Mouse (Mus musculus) gastrocnemius, adult 8-10 months (tissue): Measurements from ENCODE around the gene Spata45. TPM values are rescaled to one million over a fixed set of nuclear protein-coding genes. Genes with fewer than 3 reads are reported as not detected.

ENCODE experiments used
- DNase-seq, 2 experiments: peaks; one replicate each; pipeline ENCODE4 v3.0.0; 2022; ENCODE audit warnings: low spot score in 2 of 2
- total RNA-seq, 4 experiments: library from RNA; stranded (reverse); gene quantifications; 2 replicates each; pipeline ENCODE4 v1.2.4; 2022

Spata45 gene
- total RNA-seq, 4 experiments from 2014 or later = not detected

DNA sequence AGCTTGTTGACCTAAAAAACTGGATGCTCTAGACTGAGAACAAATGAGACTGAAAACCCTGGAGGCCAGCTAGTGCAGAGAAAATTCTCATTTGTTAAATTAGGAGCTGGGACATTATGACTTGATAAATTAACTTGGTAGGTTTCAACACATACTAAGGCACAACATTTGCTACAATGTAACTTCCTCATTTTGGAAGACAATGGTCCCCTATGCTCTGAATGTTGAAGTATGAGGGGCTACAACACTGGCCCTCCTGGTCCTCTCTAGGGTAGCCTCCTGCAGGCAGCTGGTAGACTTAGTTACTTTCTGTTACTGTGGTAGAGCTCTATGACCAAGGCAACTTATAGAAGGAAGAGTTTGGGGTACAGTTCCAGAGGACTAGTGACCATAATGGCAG lies 4.9 kb downstream of the Spata45 start:
- no peak for DNase-seq

DNA sequence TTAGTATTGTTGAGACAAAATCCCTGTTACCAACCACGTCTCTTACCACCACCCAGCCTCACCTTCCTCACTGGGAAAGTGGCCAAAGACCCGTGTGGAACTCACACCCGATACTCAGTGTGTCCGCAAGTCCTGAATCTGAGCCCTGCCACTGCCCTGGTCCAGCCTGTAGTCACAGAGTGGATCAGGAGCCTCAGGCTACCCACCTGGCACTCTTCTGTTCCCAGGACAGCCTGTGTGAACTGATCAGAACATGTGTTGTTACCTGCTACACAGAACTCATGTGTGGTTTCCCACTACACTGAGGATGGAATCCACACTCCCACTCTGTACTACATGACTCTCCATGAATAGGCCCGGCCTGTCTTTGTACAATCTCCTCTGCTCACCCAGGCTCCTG lies 5.7 kb downstream of the Spata45 start:
- DNase-seq = no peak

DNA sequence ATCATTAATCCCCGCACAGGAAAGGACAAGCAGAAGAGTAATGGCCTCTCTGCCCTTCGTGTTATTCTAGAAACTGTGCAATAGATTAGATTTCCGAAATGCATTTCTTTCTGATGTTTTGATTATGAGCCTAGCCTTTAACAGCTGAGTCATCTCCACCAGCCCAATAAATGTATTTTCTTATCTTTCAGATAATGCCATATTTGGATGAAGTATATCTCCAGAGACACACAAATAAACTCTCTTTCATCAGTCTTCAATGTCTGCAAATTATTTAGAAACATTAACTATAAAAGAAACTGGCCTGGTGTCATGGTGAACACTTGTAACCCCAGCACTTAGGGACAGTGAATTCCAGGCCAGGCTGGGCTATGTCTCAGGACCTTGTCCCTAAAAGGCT lies 6.2 kb downstream of the Spata45 start:
- DNase-seq = no peak

- no peak for DNase-seq
These were observed 8.8 kb downstream of the Spata45 start for GRCm38 (mm10) chr1:191045264-191045663.

- peak; percentile 61 to 81 for DNase-seq
These were observed 9.9 kb downstream of the Spata45 start for GRCm38 (mm10) chr1:191046231-191046824.

- DNase-seq = no peak
These were observed 17.1 kb downstream of the Spata45 start for GRCm38 (mm10) chr1:191053555-191053954.

DNA sequence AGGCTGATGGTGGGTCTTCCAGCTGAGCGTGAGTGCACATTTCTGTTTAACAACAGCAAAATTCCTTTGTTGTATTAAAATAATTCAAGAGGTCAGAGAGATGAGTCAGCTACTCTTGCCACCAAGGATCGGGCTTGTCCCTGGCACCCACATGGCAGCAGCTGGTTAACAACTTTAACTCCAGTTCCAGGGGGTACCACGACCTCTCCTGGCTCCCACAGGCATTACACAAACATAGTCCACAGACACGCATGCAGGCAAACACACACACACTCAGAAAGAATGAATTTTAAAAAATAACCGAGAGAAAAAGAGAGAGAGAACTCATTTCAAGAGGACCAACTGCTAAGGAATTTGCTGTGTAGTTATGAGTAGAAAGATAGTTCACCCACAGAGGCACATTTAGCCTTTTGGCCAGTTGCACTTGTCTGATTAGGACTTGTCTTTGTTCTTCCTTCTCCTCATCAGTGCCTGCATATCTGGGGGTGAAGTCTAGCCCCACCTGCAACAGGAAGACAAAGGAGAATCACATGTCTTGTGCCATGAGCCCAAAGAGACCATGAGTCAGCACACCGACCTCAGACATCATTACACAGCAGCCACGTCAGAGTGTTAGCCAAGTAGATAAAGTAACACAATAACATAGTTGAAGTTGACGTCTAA lies 18.6 kb downstream of the Spata45 start:
- peak; percentile 29 to 33 for DNase-seq

DNA sequence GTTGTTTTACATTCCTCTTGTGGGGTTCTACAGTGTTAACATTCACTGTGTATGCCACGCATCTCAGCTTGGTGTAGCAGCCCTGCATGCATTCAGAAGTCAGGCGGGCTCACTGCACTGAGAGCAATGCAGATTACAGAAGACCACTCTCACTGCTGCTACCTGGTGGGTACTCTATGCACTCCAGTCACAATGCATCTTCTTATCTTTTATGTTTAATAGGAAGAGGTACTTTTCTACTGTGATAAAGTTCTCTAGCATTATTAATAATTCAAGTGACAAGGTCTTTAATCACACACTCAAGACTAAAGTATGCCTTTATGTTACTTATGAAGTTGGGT lies 19.1 kb downstream of the Spata45 start:
- DNase-seq = no peak

DNA sequence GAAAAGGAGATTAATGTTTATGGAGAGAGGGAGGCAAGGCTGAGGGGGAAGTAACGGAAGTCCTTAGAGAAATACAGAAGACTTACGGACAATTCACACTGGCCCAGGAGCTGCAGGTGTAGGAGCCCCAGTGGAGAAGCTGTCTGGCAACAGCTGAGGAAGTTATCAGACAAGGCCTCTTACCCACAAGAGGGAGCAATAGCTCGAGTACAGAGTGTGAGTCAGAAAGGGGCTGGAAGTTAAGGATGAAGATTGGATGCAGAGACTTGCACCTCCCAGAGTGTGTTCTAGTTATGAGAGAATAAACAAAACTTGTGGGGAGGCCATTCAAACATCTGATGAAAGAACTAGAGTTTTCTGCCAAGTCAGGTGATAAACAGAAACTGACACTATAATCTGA lies 21.0 kb downstream of the Spata45 start:
- no peak for DNase-seq

- DNase-seq = no peak
These were observed 25.9 kb downstream of the Spata45 start for GRCm38 (mm10) chr1:191062241-191062780.

DNA sequence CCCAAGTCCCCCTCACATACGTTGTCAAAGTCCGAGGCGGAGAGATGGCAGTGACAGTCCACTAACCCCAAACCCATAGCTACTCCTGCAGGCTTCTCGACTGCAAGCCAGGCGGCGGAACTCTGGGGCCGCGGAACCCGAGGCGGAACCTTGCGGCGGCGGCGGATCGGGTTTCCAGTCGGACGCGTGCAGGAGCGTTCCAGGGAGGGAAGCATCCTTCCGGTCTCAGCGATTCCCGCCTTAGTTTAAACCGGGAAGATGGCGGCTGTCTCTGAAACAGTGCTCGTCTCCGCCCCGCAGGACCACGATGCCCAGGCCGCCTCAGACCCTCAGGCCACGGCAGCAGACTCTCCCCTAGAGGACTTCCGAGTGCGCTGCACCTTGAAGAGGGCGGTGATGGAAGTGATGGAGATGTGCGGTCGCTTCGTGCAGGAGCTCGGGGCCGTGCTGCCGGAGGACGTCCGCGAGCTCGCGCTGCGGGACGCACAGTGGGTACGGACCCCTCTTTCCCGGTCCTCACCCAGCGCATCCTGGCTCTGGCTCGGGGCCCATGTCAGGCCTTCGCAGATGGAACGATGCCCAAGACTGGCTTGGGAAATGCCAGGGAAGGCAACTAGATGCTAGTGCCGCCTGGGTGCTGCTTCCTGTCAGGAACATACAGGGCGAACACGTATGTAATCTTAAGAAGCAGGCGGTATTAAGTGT lies 26.5 kb downstream of the Spata45 start, which contains the start of the genes Tatdn3 and Nsl1:
Gene Tatdn3 (minus strand): TSS at position 152 of the 705 bp plus-strand sequence.
Gene Nsl1 (plus strand): TSS at position 232 of the 705 bp plus-strand sequence.
- peak; percentile 77 for DNase-seq

DNA sequence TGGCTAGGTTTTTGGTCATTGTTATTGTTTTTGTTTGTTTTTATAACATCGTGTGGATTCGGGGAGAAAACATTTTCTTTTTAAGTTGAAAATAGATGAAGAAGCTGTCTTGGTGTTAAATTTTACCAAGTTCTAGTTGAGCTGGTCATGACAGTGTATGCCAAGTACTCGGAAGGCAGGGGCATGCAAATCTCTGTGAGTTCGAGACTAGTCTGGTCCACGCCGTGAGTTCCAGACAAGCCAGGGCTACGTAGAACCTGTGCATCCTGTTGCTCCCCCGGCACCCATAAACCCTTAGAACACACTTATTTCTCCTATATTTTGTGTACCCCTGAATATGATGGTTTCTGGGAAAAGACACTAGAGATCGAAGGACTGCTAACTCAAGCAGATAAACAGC lies 27.3 kb downstream of the Spata45 start:
- no peak for DNase-seq

DNA sequence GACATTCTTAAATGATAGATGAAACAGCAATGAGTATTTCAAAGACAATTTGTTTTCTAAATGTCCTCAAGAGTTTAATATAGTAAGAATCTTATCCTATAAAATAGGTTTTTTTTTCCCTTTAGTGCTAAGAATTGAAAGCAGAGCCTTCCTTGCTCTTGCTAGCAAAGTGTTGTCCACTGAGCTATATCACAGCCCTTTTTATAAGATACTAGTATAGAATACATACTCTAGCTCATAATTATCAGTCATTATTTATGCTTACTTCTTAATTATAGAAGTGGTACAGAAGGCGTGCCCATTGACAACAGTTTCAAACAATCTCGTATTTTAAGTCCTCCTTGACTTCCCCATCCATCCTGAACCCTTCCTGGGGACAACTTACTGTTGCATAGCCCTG lies 28.1 kb downstream of the Spata45 start:
- no peak for DNase-seq

- no peak for DNase-seq
These were observed 28.7 kb downstream of the Spata45 start for GRCm38 (mm10) chr1:191065188-191065587.

DNA sequence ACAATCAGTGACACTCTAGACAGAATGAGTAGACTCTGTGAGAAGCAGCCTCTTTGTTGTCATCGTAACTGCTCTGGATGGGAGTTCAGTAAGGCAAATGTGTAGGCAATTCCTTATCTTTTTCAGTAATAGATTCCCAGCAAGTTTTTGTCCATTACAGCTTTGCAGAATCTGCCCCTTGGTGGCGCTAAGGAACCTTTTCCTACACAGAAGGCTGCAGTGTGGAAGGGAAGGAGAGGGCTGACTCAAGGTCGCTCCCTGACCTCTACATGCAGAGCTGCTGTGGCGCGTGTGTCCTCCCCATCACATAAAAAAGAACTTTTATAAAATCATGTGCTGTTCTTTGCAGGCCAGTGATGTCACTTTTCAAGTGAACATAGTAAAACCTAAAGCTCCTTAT lies 31.9 kb downstream of the Spata45 start:
- DNase-seq = no peak

DNA sequence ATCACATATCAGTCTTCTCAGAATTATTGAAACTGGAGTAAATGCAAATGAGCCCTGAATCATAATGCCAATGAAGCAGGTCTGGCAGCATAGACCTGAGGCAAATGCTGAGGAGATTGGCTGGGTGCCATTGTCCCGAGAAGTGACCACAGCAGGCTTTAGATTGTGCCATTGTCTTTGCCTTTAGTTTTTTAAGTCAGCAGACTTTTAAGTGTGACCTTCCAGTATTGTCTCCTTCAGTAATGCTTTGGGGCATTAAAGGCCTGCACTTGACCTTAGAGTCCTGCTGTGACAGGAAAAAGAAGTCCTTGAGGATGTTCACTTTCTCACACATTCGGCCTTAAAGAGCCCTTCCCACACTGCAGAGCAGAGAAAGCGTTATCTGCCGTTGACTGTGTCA lies 33.8 kb downstream of the Spata45 start:
- no peak for DNase-seq

DNA sequence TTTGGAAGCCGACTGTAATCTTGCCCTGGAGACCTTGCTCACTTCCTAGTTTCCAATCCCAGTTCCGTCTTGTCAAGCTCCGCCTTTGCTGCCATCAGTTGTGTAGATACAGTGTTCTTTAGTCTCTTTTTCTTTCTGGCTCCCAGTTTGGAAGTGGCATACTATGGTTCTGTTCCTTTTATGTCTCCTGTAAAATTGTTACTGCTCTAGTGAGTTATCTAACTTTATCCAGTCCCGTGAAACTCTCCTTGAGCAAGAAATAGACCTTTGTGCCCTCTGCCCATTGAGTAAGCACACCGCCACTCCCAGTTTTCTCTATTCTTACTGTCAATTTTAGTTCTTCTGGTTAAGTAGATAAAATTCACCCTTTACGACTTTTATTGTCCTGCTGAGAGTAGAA lies 35.2 kb downstream of the Spata45 start:
- no peak for DNase-seq

- DNase-seq = no peak
These were observed 36.0 kb downstream of the Spata45 start for GRCm38 (mm10) chr1:191072329-191072913.

- DNase-seq = no peak
These were observed 36.6 kb downstream of the Spata45 start for GRCm38 (mm10) chr1:191073001-191073400.

DNA sequence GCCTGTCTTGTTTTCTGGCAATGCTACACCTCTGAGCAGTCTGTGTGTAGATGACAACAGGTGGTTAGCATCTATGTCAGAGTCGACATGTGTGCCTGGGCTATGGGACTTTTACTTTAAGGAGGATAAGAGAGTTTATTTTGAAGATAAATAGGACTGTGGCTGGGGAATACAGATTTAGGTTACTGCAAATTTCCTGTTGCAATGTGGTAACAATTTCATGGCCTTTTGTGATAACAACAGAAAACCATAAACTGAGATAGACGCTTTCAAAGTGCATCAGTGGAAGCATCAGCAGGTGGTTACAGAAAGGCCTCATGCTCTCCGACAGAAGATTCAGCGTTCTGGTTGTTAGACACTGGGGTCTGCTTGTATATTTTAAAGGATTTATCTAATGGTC lies 37.0 kb downstream of the Spata45 start:
- DNase-seq = no peak

DNA sequence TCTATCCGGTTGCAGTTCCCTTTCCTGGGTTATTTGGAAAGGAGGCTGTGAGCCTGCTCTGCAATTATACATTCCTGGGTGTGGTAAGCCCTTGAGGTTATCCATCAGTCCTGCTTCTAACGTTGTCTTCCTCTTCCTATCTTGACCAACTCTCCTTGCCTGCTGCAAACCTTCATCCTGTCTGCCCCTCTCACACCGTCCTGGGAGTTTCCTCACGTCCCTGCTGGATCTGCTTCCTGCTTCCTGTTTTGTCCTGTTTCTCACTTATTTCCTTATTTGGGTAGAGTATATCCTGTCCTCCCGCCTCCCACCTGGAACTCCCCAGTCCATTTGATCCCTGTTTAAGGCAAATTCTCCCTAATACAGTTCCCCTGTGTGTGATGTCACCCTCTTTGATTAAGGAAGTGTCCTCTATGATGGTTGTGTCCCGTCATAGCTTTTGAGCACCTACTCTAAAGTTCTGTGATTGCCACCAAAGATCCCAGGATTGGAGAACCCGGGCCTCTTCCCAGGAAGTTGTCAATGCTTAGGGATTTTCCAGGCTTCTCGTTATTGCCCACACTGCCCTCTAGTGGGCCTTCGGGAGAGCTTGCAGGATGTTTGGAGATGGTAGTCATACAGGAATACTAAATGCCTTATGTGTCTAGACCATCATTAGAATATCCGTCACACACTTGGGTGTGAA lies 38.9 kb downstream of the Spata45 start:
- peak in 1 of 2 experiments; percentile 38 for DNase-seq
